Mouse (Mus musculus): ENCODE measurements at regions not wholly inside any gene's neighbourhood (a gene's known extent, or its start where the extent isn't known, plus 50 kb on each side); places are given as distances from the start of the nearest gene placed in this dataset.

DNA sequence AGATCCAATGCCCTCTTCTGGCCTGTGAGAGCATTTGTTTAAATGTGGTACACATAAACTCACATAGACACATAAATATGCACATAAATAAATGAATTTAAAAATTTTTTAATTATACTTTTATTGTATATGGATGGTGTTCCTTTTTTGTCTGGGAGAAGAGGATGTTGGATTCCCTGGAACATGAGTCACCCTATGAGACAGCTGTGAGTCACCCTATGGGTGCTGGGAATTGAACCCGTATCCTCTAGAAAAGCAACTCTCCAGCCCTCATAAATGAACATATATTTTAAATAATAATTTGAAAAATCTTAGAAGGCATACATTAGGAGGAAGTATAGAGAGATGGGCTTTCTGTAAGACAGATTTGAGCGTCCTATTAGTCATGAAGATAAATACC lies 76.1 kb upstream of the Dynlt3 start:
- Histone ChIP-seq H3K9me3 (replicated peaks; ENCODE audit: control insufficient read depth, low read length) (no peaks in the 10 kb centered on the region), H3K36me3 (ENCODE audit: control insufficient read depth, insufficient read depth) (no peaks in the 10 kb centered on the region), H3K27me3 (ENCODE audit: control insufficient read depth, insufficient read depth, low read length) (no peaks in the 10 kb centered on the region), H3K4me2 (ENCODE audit: low read depth, low read length) (no peak overlapping the region), H3K9ac (ENCODE audit: low read length) (no peak overlapping the region), H3K27ac (ENCODE audit: low read length) (no peak overlapping the region), H3K4me1 (ENCODE audit: control insufficient read depth, insufficient read depth, low read length) (no peaks in the 10 kb centered on the region), H3K4me3 (ENCODE audit: low read length) (no peak overlapping the region)
- ATAC-seq (replicated peaks; ENCODE audit: extremely low read depth, insufficient read depth, low FRiP score): no peak
- 75% methylated on average over 2 of the region's 2 CpGs for WGBS

DNA sequence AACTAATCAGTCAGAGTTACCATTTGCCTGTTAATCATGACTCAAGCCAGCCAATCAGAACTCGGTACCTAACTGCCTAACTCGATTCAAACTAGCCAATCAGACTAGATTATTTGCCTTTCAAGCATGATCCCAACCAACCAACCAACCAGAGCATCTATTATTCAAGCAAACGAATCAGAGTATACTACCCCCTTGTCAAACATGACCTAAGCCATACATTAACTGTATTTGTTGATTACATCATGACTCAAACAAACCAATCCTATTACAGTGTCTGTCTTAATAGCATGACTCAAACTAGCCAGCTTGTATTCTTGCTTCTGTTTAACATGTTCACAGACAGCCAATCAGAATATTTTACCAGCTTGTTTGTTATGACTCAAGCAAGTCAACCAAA lies 79.7 kb upstream of the Dynlt3 start:
- Histone ChIP-seq H3K27me3 (ENCODE audit: control insufficient read depth, insufficient read depth, low read length) (no peaks in the 10 kb centered on the region), H3K36me3 (ENCODE audit: control insufficient read depth, insufficient read depth) (no peaks in the 10 kb centered on the region)

GRCm38 (mm10) chrX:9747305-9747938 lies 84.6 kb upstream of the Dynlt3 start:
- H3K4me1 ChIP-seq (ENCODE audit: control insufficient read depth, insufficient read depth, low read length): no peaks in the 10 kb centered on the region
- H3K9me3 ChIP-seq (replicated peaks; ENCODE audit: control insufficient read depth, low read length): no peaks in the 10 kb centered on the region
- H3K36me3 ChIP-seq (ENCODE audit: control insufficient read depth, insufficient read depth): no peaks in the 10 kb centered on the region
- peak overlapping the region; percentile 40 for H3K4me3 ChIP-seq (ENCODE audit: low read length)
- H3K4me2 ChIP-seq (ENCODE audit: low read depth, low read length): peak overlapping the region; percentile 56
- 19% methylated on average over 23 of the region's 27 CpGs for WGBS
- no peaks in the 10 kb centered on the region for H3K27me3 ChIP-seq (ENCODE audit: control insufficient read depth, insufficient read depth, low read length)
- no peak for ATAC-seq (replicated peaks; ENCODE audit: extremely low read depth, insufficient read depth, low FRiP score)
- H3K27ac ChIP-seq (ENCODE audit: low read length): no peak overlapping the region
- no peak overlapping the region for H3K9ac ChIP-seq (ENCODE audit: low read length)

More for the DNA sequence above, 79.7 kb upstream of the Dynlt3 start:
- no peak overlapping the region for H3K9ac ChIP-seq (ENCODE audit: low read length)
- no peaks in the 10 kb centered on the region for H3K9me3 ChIP-seq (replicated peaks; ENCODE audit: control insufficient read depth, low read length)
- no peak overlapping the region for H3K27ac ChIP-seq (ENCODE audit: low read length)
- no peaks in the 10 kb centered on the region for H3K4me1 ChIP-seq (ENCODE audit: control insufficient read depth, insufficient read depth, low read length)
- no peak overlapping the region for H3K4me2 ChIP-seq (ENCODE audit: low read depth, low read length)
- 74% methylated on average over 3 of the region's 3 CpGs for WGBS
- ATAC-seq (replicated peaks; ENCODE audit: extremely low read depth, insufficient read depth, low FRiP score): no peak
- H3K4me3 ChIP-seq (ENCODE audit: low read length): no peak overlapping the region

- Histone ChIP-seq H3K9me3 (replicated peaks; ENCODE audit: control insufficient read depth, low read length) (no peaks in the 10 kb centered on the region), H3K27ac (ENCODE audit: low read length) (no peak overlapping the region), H3K4me3 (ENCODE audit: low read length) (no peak overlapping the region), H3K9ac (ENCODE audit: low read length) (no peak overlapping the region), H3K36me3 (ENCODE audit: control insufficient read depth, insufficient read depth) (no peaks in the 10 kb centered on the region), H3K4me1 (ENCODE audit: control insufficient read depth, insufficient read depth, low read length) (no peaks in the 10 kb centered on the region), H3K4me2 (ENCODE audit: low read depth, low read length) (no peak overlapping the region), H3K27me3 (ENCODE audit: control insufficient read depth, insufficient read depth, low read length) (no peaks in the 10 kb centered on the region)
- no peak for ATAC-seq (replicated peaks; ENCODE audit: extremely low read depth, insufficient read depth, low FRiP score)
- 35% methylated on average over 5 of the region's 5 CpGs for WGBS
Measured at GRCm38 (mm10) chrX:9752954-9753572, 90.3 kb upstream of the Dynlt3 start.

GRCm38 (mm10) chrX:9769540-9769939 lies 77.2 kb upstream of the Hypm start:
- no peak overlapping the region for H3K4me2 ChIP-seq (ENCODE audit: low read depth, low read length)
- no peaks in the 10 kb centered on the region for H3K36me3 ChIP-seq (ENCODE audit: control insufficient read depth, insufficient read depth)
- H3K9me3 ChIP-seq (replicated peaks; ENCODE audit: control insufficient read depth, low read length): no peaks in the 10 kb centered on the region
- H3K9ac ChIP-seq (ENCODE audit: low read length): no peak overlapping the region
- no peak overlapping the region for H3K4me3 ChIP-seq (ENCODE audit: low read length)
- no peaks in the 10 kb centered on the region for H3K4me1 ChIP-seq (ENCODE audit: control insufficient read depth, insufficient read depth, low read length)
- H3K27me3 ChIP-seq (ENCODE audit: control insufficient read depth, insufficient read depth, low read length): no peaks in the 10 kb centered on the region
- no peak for ATAC-seq (replicated peaks; ENCODE audit: extremely low read depth, insufficient read depth, low FRiP score)
- no peak overlapping the region for H3K27ac ChIP-seq (ENCODE audit: low read length)

- no peaks in the 10 kb centered on the region for H3K27me3 ChIP-seq (ENCODE audit: control insufficient read depth, insufficient read depth, low read length)
- H3K4me2 ChIP-seq (ENCODE audit: low read depth, low read length): no peak overlapping the region
- H3K36me3 ChIP-seq (ENCODE audit: control insufficient read depth, insufficient read depth): no peaks in the 10 kb centered on the region
- 73% methylated on average over 4 of the region's 4 CpGs for WGBS
- H3K4me3 ChIP-seq (ENCODE audit: low read length): no peak overlapping the region
- no peak overlapping the region for H3K27ac ChIP-seq (ENCODE audit: low read length)
- H3K4me1 ChIP-seq (ENCODE audit: control insufficient read depth, insufficient read depth, low read length): no peaks in the 10 kb centered on the region
- H3K9ac ChIP-seq (ENCODE audit: low read length): no peak overlapping the region
- H3K9me3 ChIP-seq (replicated peaks; ENCODE audit: control insufficient read depth, low read length): no peaks in the 10 kb centered on the region
- ATAC-seq (replicated peaks; ENCODE audit: extremely low read depth, insufficient read depth, low FRiP score): no peak
Measured at GRCm38 (mm10) chrX:9777498-9777897, 69.2 kb upstream of the Hypm start.

GRCm38 (mm10) chrX:9789542-9789941 lies 57.2 kb upstream of the Hypm start:
- no peaks in the 10 kb centered on the region for H3K4me1 ChIP-seq (ENCODE audit: control insufficient read depth, insufficient read depth, low read length)
- no peaks in the 10 kb centered on the region for H3K36me3 ChIP-seq (ENCODE audit: control insufficient read depth, insufficient read depth)
- no peaks in the 10 kb centered on the region for H3K9me3 ChIP-seq (replicated peaks; ENCODE audit: control insufficient read depth, low read length)
- H3K4me3 ChIP-seq (ENCODE audit: low read length): no peak overlapping the region
- H3K27me3 ChIP-seq (ENCODE audit: control insufficient read depth, insufficient read depth, low read length): no peaks in the 10 kb centered on the region
- H3K27ac ChIP-seq (ENCODE audit: low read length): no peak overlapping the region
- no peak for ATAC-seq (replicated peaks; ENCODE audit: extremely low read depth, insufficient read depth, low FRiP score)
- no peak overlapping the region for H3K4me2 ChIP-seq (ENCODE audit: low read depth, low read length)
- WGBS: 78% methylated on average over 3 of the region's 3 CpGs
- H3K9ac ChIP-seq (ENCODE audit: low read length): no peak overlapping the region
